Mouse (Mus musculus): ENCODE measurements at regions not wholly inside any gene's neighbourhood (a gene's known extent, or its start where the extent isn't known, plus 50 kb on each side); places are given as distances from the start of the nearest gene placed in this dataset.

- Histone ChIP-seq H3K36me3 (no peaks in the 10 kb centered on the region), H3K27ac (replicated peaks) (no peak overlapping the region), H3K4me1 (no peaks in the 10 kb centered on the region), H3K27me3 (ENCODE audit: low read depth, poor library complexity, severe bottlenecking) (no peaks in the 10 kb centered on the region), H3K9me3 (replicated peaks) (0 out of 2 replicates have a peak, but pooled peaks cover 11% of the 10 kb centered on the region), H3K4me3 (no peak overlapping the region)
- no peak for DNase-seq (ENCODE audit: low spot score)
- 85% methylated on average over 3 of the region's 3 CpGs for WGBS
Observed at GRCm38 (mm10) chr11:19869671-19870070, 54.5 kb upstream of the Spred2 start.

- 83% methylated on average over 7 of the region's 7 CpGs for WGBS
- Histone ChIP-seq H3K27me3 (ENCODE audit: low read depth, poor library complexity, severe bottlenecking) (no peaks in the 10 kb centered on the region), H3K36me3 (no peaks in the 10 kb centered on the region), H3K9me3 (replicated peaks) (0 out of 2 replicates have a peak, but pooled peaks cover 11% of the 10 kb centered on the region), H3K4me3 (no peak overlapping the region), H3K4me1 (no peaks in the 10 kb centered on the region), H3K27ac (replicated peaks) (no peak overlapping the region)
- DNase-seq (ENCODE audit: low spot score) = no peak
Observed at GRCm38 (mm10) chr11:19870136-19870535, 54.0 kb upstream of the Spred2 start.

GRCm38 (mm10) chr11:19873796-19874195 is 50.4 kb upstream of the Spred2 start:
- Histone ChIP-seq H3K36me3 (no peaks in the 10 kb centered on the region), H3K27me3 (ENCODE audit: low read depth, poor library complexity, severe bottlenecking) (no peaks in the 10 kb centered on the region), H3K9me3 (replicated peaks) (no peaks in the 10 kb centered on the region), H3K27ac (replicated peaks) (no peak overlapping the region), H3K4me3 (no peak overlapping the region), H3K4me1 (peaks cover 11% of the 10 kb centered on the region)
- no peak for DNase-seq (ENCODE audit: low spot score)
- WGBS = 91% methylated on average over 6 of the region's 6 CpGs

All from midbrain, embryonic 10.5 days (tissue).